Mouse (Mus musculus) kidney, adult 18-20 months (tissue): ENCODE data around the gene Myo7a.

Experiments used
- DNase-seq: peaks from one replicate; pipeline ENCODE4 v3.0.0; 2021

The Myo7a gene

DNA sequence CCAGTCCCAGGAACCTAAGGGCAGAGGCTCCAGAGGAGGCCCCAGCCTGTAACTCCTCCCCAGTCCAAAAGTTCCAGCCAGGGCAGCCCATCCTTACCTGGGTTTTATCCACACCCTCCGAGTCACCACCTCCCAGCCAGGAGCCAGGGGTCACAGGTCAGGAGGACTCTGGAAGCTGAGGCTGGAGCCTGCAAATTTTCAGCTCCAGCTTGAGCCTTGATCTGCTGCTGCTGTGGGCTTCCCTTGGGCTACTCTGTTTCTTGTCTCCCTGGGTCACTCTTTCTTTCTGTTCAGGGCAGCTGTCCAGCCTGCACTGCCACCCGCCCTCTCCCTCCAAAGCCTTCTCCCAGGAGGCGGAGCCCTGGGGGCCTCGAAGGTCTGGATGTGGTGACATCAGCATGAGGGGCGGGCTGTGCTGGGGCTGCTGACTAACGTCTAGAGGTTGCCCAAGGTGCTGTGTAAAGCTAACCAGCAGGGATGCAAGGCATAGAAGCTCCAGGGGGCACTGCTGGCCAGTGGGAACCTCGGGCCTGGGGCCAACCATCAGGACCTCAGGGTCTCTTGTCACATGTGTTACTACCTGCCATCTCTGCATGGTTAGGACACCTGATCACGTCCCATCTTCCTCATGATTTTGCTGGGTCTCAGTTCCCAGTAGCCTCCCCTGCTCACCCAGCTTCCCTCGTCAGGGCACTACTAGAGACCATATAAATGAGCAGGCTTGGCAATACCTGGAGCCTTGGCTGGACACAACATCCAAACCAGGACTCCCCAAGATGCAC, at the start of gene Myo7a:
Gene Myo7a (minus strand): TSS at position 346 of the 782 bp plus-strand sequence.
- DNase-seq: peak; percentile 75

GRCm38 (mm10) chr7:98164999-98165528, 45.7 kb upstream of the Myo7a start:
- peak; percentile 30 for DNase-seq

- no peak for DNase-seq
These were observed 45.2 kb upstream of the Myo7a start for GRCm38 (mm10) chr7:98164382-98164998.

DNA sequence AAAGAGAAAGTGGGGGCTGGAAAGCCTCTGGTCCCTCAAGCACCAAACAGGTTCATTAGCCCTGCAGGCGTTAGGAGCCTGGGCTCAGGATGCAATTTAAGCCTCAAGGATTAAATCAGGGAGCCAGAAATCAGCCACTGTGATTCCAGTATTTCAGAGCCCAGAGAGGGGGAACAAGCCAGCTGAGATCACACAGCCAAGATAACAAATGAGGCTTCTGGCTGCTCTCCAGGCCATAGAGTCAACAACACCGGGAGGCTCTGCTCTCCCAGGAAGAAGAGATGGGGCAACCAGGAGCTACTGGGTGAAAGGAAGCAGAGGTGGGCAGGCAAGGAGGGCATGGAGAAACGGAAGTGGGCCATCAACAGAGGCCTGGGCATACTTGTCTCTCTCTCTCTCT, 44.4 kb upstream of the Myo7a start:
- DNase-seq: no peak

DNA sequence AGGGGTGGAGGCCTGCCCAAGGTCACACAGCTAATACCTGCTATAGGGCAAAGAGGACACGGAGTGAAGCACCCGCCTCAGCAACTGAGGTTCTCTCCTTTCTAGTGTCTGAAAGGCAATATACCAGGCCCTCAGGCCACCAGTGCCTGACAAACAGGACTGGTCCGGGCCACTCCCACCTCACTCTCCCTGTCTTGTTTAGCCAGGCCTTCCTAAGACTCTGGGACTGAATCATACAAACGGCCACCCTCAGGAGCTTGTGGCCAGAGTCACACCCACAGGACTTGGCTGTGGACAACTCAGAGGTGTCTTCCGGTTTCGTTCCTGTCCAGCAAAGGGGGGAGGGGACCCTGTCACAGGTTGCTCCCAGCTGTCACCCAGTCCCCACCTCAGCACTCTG, 42.9 kb upstream of the Myo7a start:
- DNase-seq: peak; percentile 3

DNA sequence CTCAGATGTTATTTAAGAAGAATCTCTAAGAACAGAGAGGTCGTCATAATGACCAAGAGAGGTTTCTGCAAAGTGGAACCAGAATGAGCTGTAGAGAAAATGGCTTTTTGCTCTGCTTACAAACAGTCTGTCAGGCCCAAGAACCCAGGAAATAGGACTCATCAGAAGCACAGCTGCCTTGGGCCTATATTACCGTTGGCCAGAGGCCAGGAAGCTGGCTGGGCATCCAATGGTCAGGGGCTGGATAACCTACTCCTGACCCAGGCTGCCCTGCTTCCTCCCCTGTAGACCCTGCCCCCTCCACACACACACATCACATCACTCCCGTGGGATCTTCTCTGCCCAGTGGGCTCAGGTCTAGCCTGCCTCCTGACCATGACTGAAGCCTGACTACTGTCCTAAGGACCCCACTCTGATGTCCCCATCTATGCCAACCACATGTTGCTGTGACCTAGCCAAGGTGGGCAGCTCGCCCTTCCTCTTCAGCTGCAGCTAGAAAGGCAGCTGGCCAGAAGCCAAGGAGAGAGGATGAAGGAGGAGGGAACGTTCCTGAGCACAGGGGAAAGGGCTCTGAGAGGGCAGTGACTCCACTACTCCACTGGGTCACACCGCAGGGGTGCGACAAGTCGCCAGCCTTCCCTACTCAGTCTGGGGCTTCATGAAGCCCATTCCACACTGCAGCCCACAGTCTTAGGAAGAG, 40.9 kb upstream of the Myo7a start:
- no peak for DNase-seq

GRCm38 (mm10) chr7:98158481-98158880, 39.2 kb upstream of the Myo7a start:
- peak; percentile 81 for DNase-seq

DNA sequence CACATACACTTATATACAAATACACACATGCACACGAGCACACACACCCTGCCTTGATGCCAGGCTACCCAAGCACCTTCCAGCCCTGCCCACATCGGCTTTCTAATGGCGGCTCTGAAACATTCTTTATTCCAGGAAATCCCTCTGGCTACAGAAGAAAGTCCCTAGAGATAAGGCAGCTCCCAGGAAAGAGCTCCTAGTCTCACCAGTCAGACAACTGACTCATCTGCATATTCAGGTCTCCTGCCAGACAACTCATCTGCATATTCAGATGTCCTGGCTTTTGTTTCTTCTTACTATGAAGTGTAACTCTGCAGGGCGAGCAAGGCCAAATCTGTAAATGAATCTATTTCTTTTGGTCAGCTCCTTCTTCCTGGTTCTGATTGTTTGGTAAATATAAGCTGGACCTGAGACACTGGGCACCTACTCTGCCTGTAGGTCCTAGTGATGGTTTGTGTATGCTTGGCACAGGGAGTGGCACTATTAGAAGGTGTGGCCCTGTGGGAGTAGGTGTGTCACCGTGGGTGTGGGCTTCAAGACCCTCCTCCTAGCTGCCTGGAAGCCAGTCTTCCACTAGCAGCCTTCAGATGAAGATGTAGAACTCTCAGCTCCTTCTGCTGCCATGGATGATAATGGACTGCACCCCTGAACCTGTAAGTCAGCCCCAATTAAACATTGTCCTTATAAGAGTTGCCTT, 38.5 kb upstream of the Myo7a start:
- no peak for DNase-seq

DNA sequence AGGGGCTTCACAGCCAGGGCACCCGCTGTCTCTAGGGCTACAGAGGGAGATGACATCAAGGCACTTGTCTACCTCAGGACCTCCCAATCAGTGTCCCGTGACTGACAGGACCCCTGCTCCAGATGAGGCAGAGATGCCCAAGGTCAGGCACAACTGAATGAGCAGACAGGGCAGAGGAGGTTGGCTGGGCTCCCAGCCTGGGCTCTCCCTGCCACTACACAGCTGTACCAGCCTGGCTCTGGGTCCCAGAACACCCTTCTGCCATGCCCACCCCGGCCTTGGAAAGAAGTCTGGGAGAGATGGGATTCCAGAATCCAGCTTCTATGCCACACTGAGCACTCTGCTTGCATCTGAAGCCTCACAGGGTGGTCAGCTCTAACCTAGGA, 36.9 kb upstream of the Myo7a start:
- DNase-seq: no peak

- DNase-seq: peak; percentile 74
These were observed 36.4 kb upstream of the Myo7a start for GRCm38 (mm10) chr7:98155546-98156279.

DNA sequence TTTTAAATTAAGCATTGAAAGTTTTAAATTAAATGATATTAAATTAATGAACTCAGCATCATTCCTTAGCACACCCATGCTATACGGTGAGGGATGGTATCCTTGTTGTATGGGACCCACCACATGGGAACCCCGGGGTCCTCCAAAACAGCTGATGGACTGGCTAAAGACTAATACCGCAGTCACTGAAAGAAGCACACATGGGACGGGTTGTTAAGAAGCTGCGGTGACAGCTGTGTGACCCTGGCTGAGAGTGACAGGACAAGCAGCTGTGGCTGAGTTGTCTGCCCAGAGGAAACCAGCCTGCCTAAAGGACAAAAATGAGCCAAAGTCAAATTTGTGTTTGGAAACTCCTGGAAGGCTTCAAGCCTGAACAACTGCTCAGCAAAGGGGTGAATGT, 34.6 kb upstream of the Myo7a start:
- DNase-seq: no peak

DNA sequence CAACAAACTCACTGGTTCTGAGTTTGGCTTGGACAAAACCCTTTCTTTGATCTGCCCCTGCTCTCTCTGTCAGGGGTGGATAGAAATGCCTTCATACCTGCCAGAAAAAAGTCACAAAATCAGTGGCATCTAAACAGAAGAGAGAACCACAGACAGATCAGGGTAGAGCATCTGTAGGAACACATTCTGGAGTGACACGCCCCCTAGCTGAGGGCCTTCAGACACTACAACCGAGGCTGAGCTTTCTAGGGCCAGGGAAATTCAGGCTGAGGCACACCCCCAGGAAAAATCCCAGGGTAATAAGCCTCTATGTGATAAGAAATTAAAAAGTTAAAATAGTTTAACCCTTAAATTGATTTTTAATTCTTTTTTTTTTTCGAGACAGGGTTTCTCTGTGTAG, 34.0 kb upstream of the Myo7a start:
- DNase-seq: no peak

DNA sequence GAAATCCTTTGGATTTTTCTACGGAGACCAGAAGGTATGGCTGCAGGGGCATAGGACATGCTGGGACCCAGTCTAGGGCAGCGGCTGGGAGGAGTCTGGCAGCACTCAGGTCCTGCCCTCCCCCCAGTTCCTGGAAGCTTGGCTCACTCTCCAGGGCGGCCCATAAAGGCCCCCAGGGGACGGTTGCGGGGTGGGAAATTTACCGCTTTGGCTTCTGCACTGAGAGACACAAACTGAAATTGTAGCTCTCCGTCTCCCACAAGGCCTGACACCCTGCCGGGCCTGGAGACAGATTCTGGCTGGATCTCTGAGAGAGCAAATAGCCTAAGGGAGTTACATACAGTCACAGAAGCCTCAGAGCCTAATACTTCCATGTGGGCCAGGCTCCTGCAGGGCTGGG, 33.1 kb upstream of the Myo7a start:
- DNase-seq: no peak

- no peak for DNase-seq
These were observed 31.2 kb upstream of the Myo7a start for GRCm38 (mm10) chr7:98150525-98150924.

DNA sequence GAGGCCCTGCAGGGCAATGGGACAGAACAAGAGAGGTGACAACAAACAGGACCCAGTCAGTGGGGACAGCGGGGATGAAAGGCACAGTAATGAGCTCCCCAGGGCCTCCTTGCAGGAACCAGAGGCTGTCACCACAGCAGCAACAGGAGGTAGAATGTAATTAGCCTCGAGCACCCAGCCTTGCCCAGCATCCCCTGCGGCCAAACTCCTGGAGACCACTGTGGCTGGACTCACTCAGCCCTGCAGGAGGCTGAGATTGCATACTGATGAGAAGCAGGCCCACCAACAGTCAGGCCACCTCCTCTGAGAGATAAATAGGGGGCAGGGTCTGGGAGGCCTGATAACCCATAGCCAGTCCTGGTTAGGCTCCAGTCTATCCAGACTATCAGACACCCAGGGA, 30.5 kb upstream of the Myo7a start:
- DNase-seq: no peak

- DNase-seq: no peak
These were observed 29.5 kb upstream of the Myo7a start for GRCm38 (mm10) chr7:98148721-98149407.

DNA sequence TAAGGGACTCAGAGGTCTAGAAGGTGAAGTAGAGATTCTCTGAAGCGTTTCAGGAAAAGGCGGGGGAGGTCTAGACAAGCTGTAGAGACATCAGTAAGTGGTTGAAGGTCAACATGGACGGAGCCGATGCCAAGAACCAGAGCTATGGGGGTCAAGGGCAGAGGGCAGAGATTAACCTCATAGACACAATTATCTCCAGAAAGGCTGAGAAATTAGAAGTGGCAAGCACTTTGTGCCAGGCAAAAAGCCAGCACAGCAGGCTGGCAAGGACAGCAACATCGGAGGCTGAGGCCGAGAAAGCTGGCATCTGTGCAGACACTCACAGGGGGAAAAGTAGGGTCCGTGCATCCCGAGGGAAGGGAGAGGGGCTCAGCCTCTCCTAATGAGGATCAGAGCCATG, 28.4 kb upstream of the Myo7a start:
- DNase-seq: peak; percentile 61

DNA sequence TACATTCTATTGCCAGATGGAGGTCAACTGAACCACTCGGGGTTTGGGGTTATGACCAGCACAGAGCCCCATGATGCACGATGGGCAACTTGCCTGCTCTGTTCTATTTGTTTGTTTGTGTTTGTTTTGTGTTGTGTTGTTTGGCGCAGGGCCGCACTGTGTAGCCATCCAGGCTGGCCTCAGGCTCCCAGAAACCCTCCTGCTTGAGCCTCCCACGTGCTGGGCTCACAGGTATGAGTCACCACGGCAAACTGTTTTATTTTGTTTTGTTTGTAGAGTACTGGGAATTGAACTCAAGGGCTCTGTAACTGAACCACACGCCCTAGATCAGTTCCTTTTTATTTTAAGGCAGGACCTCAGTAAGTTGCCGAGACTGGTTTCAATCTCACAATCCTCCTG, 27.1 kb upstream of the Myo7a start:
- DNase-seq: no peak

- no peak for DNase-seq
These were observed 26.6 kb upstream of the Myo7a start for GRCm38 (mm10) chr7:98145842-98146446.

- DNase-seq: no peak
These were observed 26.1 kb upstream of the Myo7a start, which contains the start of gene Omp for GRCm38 (mm10) chr7:98145402-98145801. TSS of gene Omp (minus strand) at chr7:98145502.

- no peak for DNase-seq
These were observed 23.3 kb upstream of the Myo7a start for GRCm38 (mm10) chr7:98142648-98143047.
